Mouse (Mus musculus) MEL (cell line): ENCODE data around the gene Elp5. TPM values are rescaled to one million over a fixed set of nuclear protein-coding genes. Genes with fewer than 3 reads are reported as not detected.

Experiments used
- DNase-seq: peaks from one replicate; pipeline ENCODE4 v3.0.0; 2011; ENCODE audit warnings: low read depth, low spot score
- H3K27ac ChIP-seq: 2 replicates; pipeline ENCODE4 v1.5.1; 2012; ENCODE audit warnings: low read depth, mild to moderate bottlenecking, control low read depth, low read length, moderate library complexity; ENCODE audit not compliant: control insufficient read depth
- H3K27me3 ChIP-seq, 2 experiments: fragments of 150-350 bp in 1 of 2; sonication (generic) in 1 of 2; 2 replicates each; pipeline ENCODE4 v1.6.1; 2012; ENCODE audit warnings: low read length in 2 of 2, mild to moderate bottlenecking in 2 of 2, improper control_type of control experiment in 1 of 2, moderate library complexity in 1 of 2; ENCODE audit not compliant: insufficient read depth in 2 of 2, control insufficient read depth in 1 of 2
- H3K36me3 ChIP-seq, 2 experiments: 2 replicates each; pipeline ENCODE4 v1.6.1; 2012 to 2014; ENCODE audit warnings: low read length in 2 of 2, improper control_type of control experiment in 1 of 2, inconsistent platforms in 1 of 2, mild to moderate bottlenecking in 1 of 2; ENCODE audit not compliant: insufficient read depth in 2 of 2, control insufficient read depth in 1 of 2
- H3K4me1 ChIP-seq, 2 experiments: fragments of 150-350 bp in 1 of 2; sonication (generic) in 1 of 2; 2 replicates each; pipeline ENCODE4 v1.6.1; 2012; ENCODE audit warnings: low read length in 2 of 2, improper control_type of control experiment in 1 of 2, mild to moderate bottlenecking in 1 of 2; ENCODE audit not compliant: insufficient read depth in 2 of 2, control insufficient read depth in 1 of 2
- H3K4me3 ChIP-seq, 2 experiments: fragments of 150-350 bp in 1 of 2; sonication (generic) in 1 of 2; 2 replicates each; pipeline ENCODE4 v1.5.1; 2012; ENCODE audit warnings: low read depth in 2 of 2, low read length in 2 of 2, mild to moderate bottlenecking in 2 of 2, moderate library complexity in 2 of 2, control low read depth in 1 of 2, improper control_type of control experiment in 1 of 2; ENCODE audit not compliant: control insufficient read depth in 1 of 2, insufficient read depth in 1 of 2
- H3K79me2 ChIP-seq: 2 replicates; pipeline ENCODE4 v1.6.1; 2012; ENCODE audit warnings: mild to moderate bottlenecking, low read length, moderate library complexity; ENCODE audit not compliant: control insufficient read depth, poor library complexity, insufficient read depth
- H3K9ac ChIP-seq: 2 replicates; pipeline ENCODE4 v1.6.1; 2012; ENCODE audit warnings: low read depth, mild to moderate bottlenecking, control low read depth, low read length, moderate library complexity; ENCODE audit not compliant: control insufficient read depth, poor library complexity, severe bottlenecking
- H3K9me3 ChIP-seq: fragments of 150-350 bp; sonication (generic); replicated peaks from 2 replicates; pipeline ENCODE4 v1.6.1; 2012; ENCODE audit warnings: mild to moderate bottlenecking, low read length, improper control_type of control experiment, moderate library complexity; ENCODE audit not compliant: insufficient read depth
- CHD1 ChIP-seq: IDR thresholded peaks from 2 replicates; pipeline ENCODE4 v1.6.1; 2012; ENCODE audit warnings: low read depth, mild to moderate bottlenecking, inconsistent platforms, low read length, improper control_type of control experiment
- CHD2 ChIP-seq: IDR thresholded peaks from 2 replicates; pipeline ENCODE4 v1.6.1; 2011; ENCODE audit warnings: low read length, improper control_type of control experiment
- CTCF ChIP-seq, 3 experiments: IDR thresholded peaks in 2 of 3; conservative IDR thresholded peaks in 1 of 3; 2 replicates each; pipeline ENCODE4 v1.5.1; 2011 to 2012; ENCODE audit warnings: low read length in 3 of 3, low read depth in 2 of 3, mild to moderate bottlenecking in 2 of 3, improper control_type of control experiment in 1 of 3, inconsistent platforms in 1 of 3, mixed read lengths in 1 of 3, moderate library complexity in 1 of 3; ENCODE audit not compliant: control insufficient read depth in 1 of 3, insufficient read depth in 1 of 3, poor library complexity in 1 of 3, severe bottlenecking in 1 of 3
- E2F4 ChIP-seq: IDR thresholded peaks from 2 replicates; pipeline ENCODE4 v1.6.1; 2011; ENCODE audit warnings: low read depth, low read length, improper control_type of control experiment, borderline replicate concordance
- GATA1 ChIP-seq: IDR thresholded peaks from 2 replicates; pipeline ENCODE4 v1.6.1; 2011; ENCODE audit warnings: low read depth, low read length, improper control_type of control experiment
- HCFC1 ChIP-seq: IDR thresholded peaks from 2 replicates; pipeline ENCODE4 v1.6.1; 2012; ENCODE audit warnings: low read depth, mild to moderate bottlenecking, inconsistent platforms, low read length, improper control_type of control experiment, moderate library complexity
- KAT2A ChIP-seq: conservative IDR thresholded peaks from 2 replicates; pipeline ENCODE4 v1.6.1; 2012; ENCODE audit warnings: low read depth, low read length, improper control_type of control experiment, inconsistent platforms
- MAFK ChIP-seq: IDR thresholded peaks from 2 replicates; pipeline ENCODE4 v1.6.1; 2011; ENCODE audit warnings: low read depth, mild to moderate bottlenecking, low read length, improper control_type of control experiment, borderline replicate concordance
- POLR2A ChIP-seq, 2 experiments: IDR thresholded peaks; 2 replicates each; pipeline ENCODE4 v1.6.1; 2011 to 2012; ENCODE audit warnings: low read length in 2 of 2, mild to moderate bottlenecking in 2 of 2, control low read depth in 1 of 2, improper control_type of control experiment in 1 of 2, low read depth in 1 of 2, moderate library complexity in 1 of 2; ENCODE audit not compliant: control insufficient read depth in 1 of 2, insufficient read depth in 1 of 2, poor library complexity in 1 of 2
- POLR2AphosphoS2 ChIP-seq: IDR thresholded peaks from 2 replicates; pipeline ENCODE4 v1.6.1; 2011; ENCODE audit warnings: low read length, improper control_type of control experiment
- POLR2AphosphoS5 ChIP-seq: IDR thresholded peaks from 2 replicates; pipeline ENCODE4 v1.6.1; 2012; ENCODE audit warnings: low read depth, borderline replicate concordance, mild to moderate bottlenecking, inconsistent platforms, low read length, moderate library complexity, mixed read lengths
- RAD21 ChIP-seq: IDR thresholded peaks from 2 replicates; pipeline ENCODE4 v1.6.1; 2011; ENCODE audit warnings: mild to moderate bottlenecking, low read depth, low read length, improper control_type of control experiment
- SIN3A ChIP-seq: IDR thresholded peaks from 2 replicates; pipeline ENCODE4 v1.6.1; 2012; ENCODE audit warnings: low read length, improper control_type of control experiment, inconsistent platforms
- SMC3 ChIP-seq: IDR thresholded peaks from 2 replicates; pipeline ENCODE4 v1.6.1; 2011; ENCODE audit warnings: low read depth, low read length, improper control_type of control experiment
- TAL1 ChIP-seq: IDR thresholded peaks from 2 replicates; pipeline ENCODE4 v1.6.1; 2012; ENCODE audit warnings: mild to moderate bottlenecking, inconsistent platforms, low read length, moderate library complexity, mixed read lengths
- UBTF ChIP-seq: IDR thresholded peaks from 2 replicates; pipeline ENCODE4 v1.6.1; 2012; ENCODE audit warnings: low read depth, mild to moderate bottlenecking, inconsistent platforms, low read length, improper control_type of control experiment, moderate library complexity, borderline replicate concordance; ENCODE audit not compliant: insufficient read depth
- USF1 ChIP-seq: IDR thresholded peaks from 2 replicates; pipeline ENCODE4 v1.6.1; 2014; ENCODE audit warnings: low read depth, mild to moderate bottlenecking, inconsistent platforms, low read length, improper control_type of control experiment, moderate library complexity
- USF2 ChIP-seq, 2 experiments: IDR thresholded peaks; 2 replicates each; pipeline ENCODE4 v1.6.1; 2011 to 2012; ENCODE audit warnings: improper control_type of control experiment in 2 of 2, low read length in 2 of 2, borderline replicate concordance in 1 of 2, inconsistent platforms in 1 of 2, low read depth in 1 of 2, mild to moderate bottlenecking in 1 of 2; ENCODE audit not compliant: insufficient read depth in 1 of 2
- ZC3H11A ChIP-seq: IDR thresholded peaks from 2 replicates; pipeline ENCODE4 v1.6.1; 2012; ENCODE audit warnings: low read depth, mild to moderate bottlenecking, inconsistent platforms, low read length, improper control_type of control experiment
- ZMIZ1 ChIP-seq: IDR thresholded peaks from 2 replicates; pipeline ENCODE4 v1.6.1; 2012; ENCODE audit warnings: low read depth, mild to moderate bottlenecking, inconsistent platforms, low read length, improper control_type of control experiment, moderate library complexity
- polyA plus RNA-seq, 2 experiments: library from polyadenylated mRNA; stranded (reverse) in 1 of 2; unstranded in 1 of 2; fragments of >175 nt in 1 of 2; fragments of >200 nt in 1 of 2; gene quantifications; 2 replicates each; pipeline versions ENCODE4 v1.2.1 to v1.2.4; 2012; ENCODE audit warnings: low replicate concordance in 2 of 2, low read depth in 1 of 2; ENCODE audit not compliant: insufficient read length in 2 of 2, insufficient read depth in 1 of 2, missing spikeins in 1 of 2
- total RNA-seq: library from RNA; depleted of rRNA; stranded (reverse); fragments of 300-350 nt; gene quantifications from 2 replicates; pipeline ENCODE4 v1.2.3, GENCODE M21; 2012

Gene Elp5
- total and polyA plus RNA-seq, 3 experiments = 189 to 222 TPM; not detected in 1

GRCm38 (mm10) chr11:69960616-69961015, 21.7 kb downstream of the Elp5 start:
- Histone ChIP-seq H3K27me3 (0 out of 4 replicates have a peak, but pooled peaks cover 0 to 3% of the 10 kb centered on the region in 2 experiments), H3K4me1 (peaks cover 4 to 8% of the 10 kb centered on the region in 2 experiments; a peak in 3 of 4 replicates), H3K79me2 (no peaks in the 10 kb centered on the region), H3K9ac (no peak overlapping the region), H3K9me3 (no peaks in the 10 kb centered on the region), H3K4me3 (no peak overlapping the region), H3K36me3 (no peaks in the 10 kb centered on the region), H3K27ac (no peak overlapping the region)
- TF ChIP-seq ZC3H11A (peak; percentile 43), KAT2A (no peak), USF2 (IDR thresholded peaks at IDR 0.05; ENCODE audit: borderline replicate concordance in 1 of 2, insufficient read depth in 1 of 2, low read depth in 1 of 2, low read length in 2 of 2) (no peak), E2F4 (no peak), CTCF (IDR thresholded peaks at IDR 0.05 in 2 of 3, conservative IDR thresholded peaks at IDR 0.05 in 1 of 3; ENCODE audit: control insufficient read depth in 1 of 3, insufficient read depth in 1 of 3, low read depth in 2 of 3, low read length in 3 of 3, poor library complexity in 1 of 3, severe bottlenecking in 1 of 3) (peak; percentile 61 to 76 (median 65)), RAD21 (peak; percentile 49), CHD1 (no peak), CHD2 (no peak), SIN3A (no peak), GATA1 (no peak), SMC3 (peak; percentile 56), POLR2AphosphoS5 (no peak), POLR2A (IDR thresholded peaks at IDR 0.05; ENCODE audit: control insufficient read depth in 1 of 2, insufficient read depth in 1 of 2, low read depth in 1 of 2, low read length in 2 of 2, poor library complexity in 1 of 2) (no peak)
- peak; percentile 65 for DNase-seq

DNA sequence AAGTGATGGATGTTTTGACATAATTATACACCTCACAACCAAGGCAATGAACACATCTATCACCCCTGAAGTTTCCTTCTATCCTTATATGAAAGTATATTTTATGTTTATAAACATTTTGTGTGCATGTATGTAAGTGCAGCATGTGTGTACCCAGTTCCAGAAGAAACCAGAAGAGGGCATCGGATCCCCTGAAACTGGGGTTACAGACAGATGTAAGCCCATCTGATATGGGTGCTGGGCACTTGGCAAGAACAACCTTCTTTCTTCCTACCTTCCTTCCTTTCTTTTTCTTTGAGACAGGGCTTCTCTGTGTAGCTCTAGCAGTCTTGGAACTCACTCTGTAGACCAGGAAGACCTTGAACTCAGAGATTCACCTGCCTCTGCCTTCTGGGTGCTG, 26.1 kb downstream of the Elp5 start:
- H3K79me2 ChIP-seq = no peaks in the 10 kb centered on the region
- H3K27me3 ChIP-seq = 0 out of 4 replicates have a peak, but pooled peaks cover 0 to 3% of the 10 kb centered on the region in 2 experiments
- H3K27ac ChIP-seq = no peak overlapping the region
- H3K4me3 ChIP-seq = no peak overlapping the region
- peaks cover 6 to 9% of the 10 kb centered on the region in 2 experiments for H3K4me1 ChIP-seq
- no peak overlapping the region for H3K9ac ChIP-seq
- no peaks in the 10 kb centered on the region for H3K36me3 ChIP-seq
- no peaks in the 10 kb centered on the region for H3K9me3 ChIP-seq
- DNase-seq = peak; percentile 78
- peak; percentile 53 for TF ChIP-seq GATA1
- TF ChIP-seq MAFK = no peak
- peak; percentile 54 for TF ChIP-seq RAD21
- no peak for TF ChIP-seq UBTF
- TF ChIP-seq USF1 = no peak
- no peak for TF ChIP-seq ZMIZ1
- TF ChIP-seq POLR2AphosphoS5 = no peak
- peak; percentile 34 to 65 (median 39) for TF ChIP-seq CTCF (IDR thresholded peaks at IDR 0.05 in 2 of 3, conservative IDR thresholded peaks at IDR 0.05 in 1 of 3; ENCODE audit: control insufficient read depth in 1 of 3, insufficient read depth in 1 of 3, low read depth in 2 of 3, low read length in 3 of 3, poor library complexity in 1 of 3, severe bottlenecking in 1 of 3)
- TF ChIP-seq USF2 (IDR thresholded peaks at IDR 0.05; ENCODE audit: borderline replicate concordance in 1 of 2, insufficient read depth in 1 of 2, low read depth in 1 of 2, low read length in 2 of 2) = no peak
- TF ChIP-seq SMC3 = peak; percentile 55; the same call in 1 of the 2 replicates
- TF ChIP-seq POLR2A (IDR thresholded peaks at IDR 0.05; ENCODE audit: control insufficient read depth in 1 of 2, insufficient read depth in 1 of 2, low read depth in 1 of 2, low read length in 2 of 2, poor library complexity in 1 of 2) = no peak
- TF ChIP-seq ZC3H11A = peak; percentile 53
- TF ChIP-seq HCFC1 = no peak
- TF ChIP-seq TAL1 = no peak
- no peak for TF ChIP-seq POLR2AphosphoS2
- no peak for TF ChIP-seq CHD2
